Mouse (Mus musculus): ENCODE measurements around the gene Fgf8. TPM values are rescaled to one million over a fixed set of nuclear protein-coding genes. Genes with fewer than 3 reads are reported as not detected.

Gene Fgf8
- not detected for total RNA-seq (2021)
- long read RNA-seq, partial matches to known transcripts: 1 of 1 reads
- long read RNA-seq, other reads (novel, unspliced or antisense): 0 of 1 reads

DNA sequence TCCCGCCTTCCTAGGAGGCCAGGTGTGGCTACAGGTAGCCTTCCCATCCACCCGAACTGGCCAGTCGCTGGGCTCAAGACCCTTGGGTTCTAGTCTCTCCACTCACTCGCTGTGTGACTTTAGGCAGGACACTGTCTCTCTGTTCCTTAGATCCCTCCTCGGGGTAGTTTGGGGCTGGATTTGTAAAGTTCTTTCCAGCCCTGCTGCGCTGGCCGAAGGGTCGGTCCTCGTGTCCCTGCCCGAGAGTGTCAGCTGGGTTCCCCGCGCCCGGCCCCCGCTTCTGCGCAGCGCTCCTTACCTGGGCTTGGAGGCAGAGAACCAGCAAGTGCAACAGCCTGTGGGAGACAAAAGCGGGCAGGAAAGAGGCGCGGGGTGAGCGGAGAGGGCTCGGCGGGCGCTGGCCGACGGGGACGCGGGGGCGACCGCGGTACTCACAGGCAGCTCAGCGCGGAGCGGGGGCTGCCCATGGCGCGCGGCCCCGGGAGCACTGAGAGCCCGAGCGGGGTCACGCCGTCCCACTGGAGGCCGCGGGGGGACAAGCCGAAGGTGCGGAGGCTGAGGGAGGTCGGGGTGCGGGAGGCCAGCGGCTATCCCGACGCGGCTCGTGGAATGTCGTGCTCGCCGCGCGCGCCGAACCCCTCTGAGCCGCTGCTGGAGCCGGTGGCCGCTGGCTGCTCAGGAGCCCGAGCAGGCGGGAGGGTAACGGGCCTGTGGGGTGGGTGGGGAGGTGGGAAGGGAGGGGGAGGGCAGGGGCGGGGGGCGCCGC lies at the start of gene Fgf8:
Gene Fgf8, minus strand, starts transcription at position 698 of the 766 bp plus-strand sequence.
- DNase-seq (ENCODE audit: low spot score in 2 of 2): no peak

DNA sequence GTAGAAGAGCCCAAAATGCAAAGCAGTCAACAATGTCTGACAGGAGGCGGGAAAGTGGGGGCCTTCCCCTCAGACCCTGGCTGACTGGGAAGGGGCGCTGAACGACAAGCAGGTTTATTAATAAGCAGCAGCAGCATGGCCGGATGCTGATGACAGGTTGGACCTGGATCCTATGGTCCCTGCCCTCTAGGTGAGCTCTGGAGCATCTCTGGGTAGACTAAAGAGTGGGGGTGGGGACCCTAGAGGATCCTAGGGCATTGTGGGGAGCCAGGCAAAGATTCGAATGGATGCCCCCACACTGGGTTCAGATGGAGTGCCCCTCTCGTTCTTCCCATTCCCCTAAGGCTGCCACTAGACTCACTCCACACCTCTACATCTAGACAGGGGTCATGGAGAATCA lies 49.7 kb upstream of the Fgf8 start:
- no peak for DNase-seq (ENCODE audit: low spot score in 2 of 2)

DNA sequence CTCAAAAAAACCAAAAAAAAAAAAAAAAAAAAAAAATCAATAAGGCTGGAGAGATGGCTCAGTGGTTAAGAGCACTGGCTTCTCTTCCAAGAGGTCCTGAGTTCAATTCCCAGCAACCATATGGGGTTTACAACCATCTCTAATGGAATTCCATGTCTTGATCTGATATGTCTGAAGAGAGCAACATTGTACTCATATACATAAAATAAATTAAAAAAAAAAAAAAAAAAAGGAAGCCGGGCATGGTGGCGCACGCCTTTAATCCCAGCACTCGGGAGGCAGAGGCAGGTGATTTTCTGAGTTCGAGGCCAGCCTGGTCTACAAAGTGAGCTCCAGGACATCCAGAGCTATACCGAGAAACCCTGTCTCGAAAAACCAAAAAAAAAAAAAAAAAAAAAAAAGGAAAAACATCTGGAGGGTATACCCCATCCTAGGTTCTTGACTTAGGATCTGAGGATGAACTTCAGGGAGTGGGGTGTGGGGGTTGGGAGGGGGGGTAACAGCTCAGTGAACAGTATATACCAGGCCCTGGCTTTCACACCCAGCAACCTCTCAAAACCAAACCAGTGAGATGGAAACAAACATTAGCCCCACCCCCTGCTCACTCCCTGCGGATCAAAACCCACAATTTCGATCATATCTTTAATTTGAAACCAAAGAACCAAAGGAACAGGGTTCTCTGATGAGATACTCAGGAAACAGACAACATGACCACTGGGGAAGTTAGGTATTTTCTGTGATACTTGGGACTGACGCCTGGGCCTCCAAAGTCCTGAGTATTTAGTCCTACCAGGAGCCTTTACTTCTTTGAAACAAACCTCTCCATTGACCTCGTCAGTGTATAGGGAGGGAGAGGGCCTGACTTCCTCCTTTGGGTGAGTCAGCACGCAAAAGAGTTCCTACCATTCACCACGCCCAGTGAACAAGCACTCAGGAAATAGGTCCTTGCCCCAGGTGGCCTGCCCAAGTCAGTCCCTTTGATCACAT lies 47.5 kb upstream of the Fgf8 start:
- no peak for DNase-seq (ENCODE audit: low spot score in 2 of 2)

DNA sequence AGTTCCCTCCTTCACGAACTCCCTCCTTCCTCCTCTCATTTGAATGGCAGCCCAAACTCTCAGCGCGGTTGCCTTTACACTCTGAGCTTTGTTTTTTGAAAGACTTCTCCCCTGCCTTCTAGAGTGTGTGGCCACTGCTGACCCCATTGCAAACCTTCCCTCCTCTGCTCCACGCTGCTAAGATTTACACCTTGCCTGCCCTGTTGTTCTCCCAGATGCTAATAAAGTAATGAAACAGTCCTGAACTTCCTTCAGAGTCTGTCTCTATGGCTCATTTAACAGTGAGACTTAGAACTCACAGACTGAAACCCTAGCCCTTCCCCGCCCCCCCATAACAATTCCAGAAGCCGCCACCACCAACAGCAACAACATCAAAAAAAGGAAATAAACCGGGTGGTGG lies 46.6 kb upstream of the Fgf8 start:
- DNase-seq (ENCODE audit: low spot score in 2 of 2): no peak

DNA sequence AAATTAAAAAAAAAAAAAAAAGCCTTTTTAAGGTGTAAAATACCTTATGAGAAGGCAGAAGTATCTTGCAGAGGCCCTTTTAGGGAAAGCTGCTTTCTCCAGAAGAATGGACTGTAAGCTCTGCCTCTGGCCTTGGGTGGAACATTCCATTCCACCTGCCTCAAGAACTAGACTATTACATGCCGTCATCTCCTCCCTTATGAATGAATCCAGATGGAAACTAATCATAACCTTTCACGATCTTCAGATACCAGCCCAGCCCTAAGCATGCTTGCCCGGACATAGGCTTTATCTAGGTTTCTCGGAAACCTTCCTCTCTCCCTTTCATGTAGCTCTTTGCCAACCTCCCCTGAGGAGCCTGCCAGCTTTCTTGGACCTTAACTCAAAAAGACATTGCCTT lies 45.6 kb upstream of the Fgf8 start:
- DNase-seq (ENCODE audit: low spot score in 2 of 2): no peak

DNA sequence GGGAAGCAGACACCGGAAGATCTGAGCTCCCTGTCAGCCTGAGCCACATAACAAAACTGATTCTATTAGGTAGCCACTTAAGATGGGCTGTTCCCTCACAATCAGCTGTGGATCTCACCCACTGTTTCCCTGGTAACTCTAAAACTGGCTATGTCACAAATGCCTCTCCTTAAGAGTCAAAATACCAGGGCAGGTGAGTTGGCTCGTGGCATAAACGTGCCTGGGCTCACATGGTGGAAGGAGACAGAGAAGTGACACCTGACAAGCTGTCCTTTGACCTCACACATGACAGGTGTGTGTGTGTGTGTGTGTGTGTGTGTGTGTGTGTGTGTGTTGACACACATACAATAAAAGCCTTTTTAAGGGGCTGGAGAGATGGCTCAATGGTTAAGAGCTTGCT lies 44.7 kb upstream of the Fgf8 start:
- DNase-seq (ENCODE audit: low spot score in 2 of 2): no peak

DNA sequence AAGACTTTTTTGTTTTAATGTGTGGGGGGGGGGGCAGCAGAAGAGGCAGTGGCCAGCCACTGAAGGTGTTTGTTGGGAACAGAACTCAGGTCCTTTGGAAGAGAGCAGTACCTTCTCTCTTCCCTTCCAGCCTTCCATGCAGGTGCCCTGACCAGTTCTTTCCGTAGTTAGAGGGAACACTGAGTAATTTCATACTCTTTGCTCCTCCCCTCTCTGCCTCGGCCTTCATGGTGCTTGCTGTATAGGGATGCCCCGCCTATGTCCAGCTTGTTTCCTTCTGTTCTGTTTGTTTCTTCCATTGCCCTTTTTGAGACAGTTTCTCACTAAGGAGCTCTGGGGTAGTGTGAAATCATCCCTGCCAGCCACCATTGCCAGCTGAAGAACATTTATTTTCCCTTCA lies 42.8 kb upstream of the Fgf8 start:
- DNase-seq (ENCODE audit: low spot score in 2 of 2): no peak

DNA sequence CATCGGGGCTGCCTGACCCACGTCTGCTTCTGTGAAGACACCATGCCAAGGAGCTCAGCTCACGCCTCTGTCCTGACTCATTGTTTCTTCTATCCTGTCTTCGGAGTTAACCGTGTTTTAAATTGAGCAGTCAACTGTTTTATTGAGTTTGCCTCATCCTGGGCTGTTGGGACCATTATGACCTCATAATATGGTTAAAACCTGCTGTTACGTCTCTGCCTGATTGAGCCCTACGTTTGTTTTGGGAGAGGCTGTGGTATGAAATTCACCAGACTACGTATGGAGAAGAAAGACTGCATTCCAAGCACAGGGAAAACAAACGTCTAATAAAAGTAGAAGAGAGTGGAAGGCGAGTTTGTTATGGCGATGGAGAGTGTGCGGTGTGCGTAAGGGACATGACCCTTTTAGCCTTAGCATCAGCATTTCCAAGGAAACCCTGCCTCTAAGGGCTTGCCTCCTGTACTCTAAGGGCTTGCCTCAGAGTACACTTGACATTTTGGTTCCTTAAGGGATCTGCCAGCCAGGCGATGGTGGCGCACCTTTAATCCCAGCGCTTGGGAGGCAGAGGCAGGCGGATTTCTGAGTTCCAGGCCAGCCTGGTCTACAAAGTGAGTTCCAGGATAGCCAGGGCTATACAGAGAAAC lies 41.3 kb upstream of the Fgf8 start:
- no peak for DNase-seq (ENCODE audit: low spot score in 2 of 2)

DNA sequence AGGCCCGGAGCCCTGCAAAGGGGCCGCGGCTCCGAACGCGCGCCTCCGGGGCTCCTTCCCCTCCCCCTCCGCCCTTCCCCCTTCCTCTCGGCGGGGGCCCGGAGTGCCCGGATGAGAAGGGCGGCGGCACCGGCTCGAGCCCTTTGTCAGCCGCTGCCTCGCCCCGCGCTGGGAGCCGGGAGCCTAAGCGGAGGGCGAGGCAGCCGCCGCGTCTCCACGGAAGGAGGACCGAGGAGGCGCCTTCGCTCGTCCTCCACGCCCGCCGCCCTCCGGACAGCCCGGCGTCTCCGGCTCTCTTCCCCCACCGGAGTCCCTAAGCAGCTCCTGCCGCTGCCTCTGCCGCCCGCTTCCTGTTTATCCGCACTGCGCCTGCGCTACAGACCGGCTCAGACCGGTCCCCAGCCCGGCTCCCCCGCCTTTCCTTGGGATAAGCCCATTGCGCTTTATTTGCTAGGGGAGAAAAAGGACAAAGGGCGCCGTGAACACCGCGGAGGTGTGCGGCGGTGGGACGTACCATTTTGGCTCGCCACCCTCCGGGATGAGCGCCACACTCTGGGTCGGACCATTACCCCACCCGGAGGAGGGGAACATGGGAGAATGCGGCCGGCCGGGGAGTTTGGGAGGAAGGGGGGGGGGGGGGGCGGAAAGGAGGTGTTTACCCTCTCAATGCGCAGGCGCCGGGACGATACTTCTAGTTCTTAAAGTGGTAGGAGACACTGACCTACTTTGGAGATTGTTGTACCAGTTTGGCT lies 40.6 kb upstream of the Fgf8 start, which contains the start of gene Mgea5:
Gene Mgea5, minus strand, starts transcription at position 657 of the 752 bp plus-strand sequence.
- DNase-seq (ENCODE audit: low spot score in 2 of 2): peak; percentile 97 to 99

DNA sequence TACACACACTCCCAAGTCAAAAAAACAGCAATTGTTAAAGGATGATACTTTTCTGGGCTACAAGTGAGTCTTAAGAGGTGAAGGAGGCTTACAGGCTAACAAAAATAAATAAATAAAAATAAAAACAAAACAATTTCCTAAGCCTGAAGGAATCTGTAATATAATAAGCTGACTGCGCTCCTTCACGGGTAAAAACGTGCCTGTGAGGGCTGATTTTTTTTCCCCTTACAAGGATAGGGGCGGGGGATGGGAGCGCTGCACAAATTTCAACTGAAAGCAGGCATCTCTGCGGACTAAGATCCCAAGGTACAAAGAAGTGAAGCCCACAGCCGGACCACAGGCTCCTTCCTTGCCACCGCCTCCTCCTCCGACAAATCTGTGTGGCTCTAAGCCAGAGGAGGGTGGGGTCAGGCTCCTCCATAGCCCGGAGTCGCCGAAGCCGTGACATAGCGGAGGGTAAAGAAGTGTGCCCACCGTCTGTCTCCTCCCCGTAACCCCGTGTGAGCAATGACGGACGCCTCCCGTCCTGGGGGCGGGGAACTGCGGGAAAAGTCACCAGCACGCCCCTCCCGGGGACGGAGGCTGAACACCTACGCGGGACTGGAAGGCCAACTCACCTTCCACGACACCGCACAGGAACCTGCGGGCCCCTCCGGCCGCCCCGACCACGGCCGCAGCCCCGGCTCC lies 39.7 kb upstream of the Fgf8 start:
- DNase-seq (ENCODE audit: low spot score in 2 of 2): peak; percentile 64 to 69

DNA sequence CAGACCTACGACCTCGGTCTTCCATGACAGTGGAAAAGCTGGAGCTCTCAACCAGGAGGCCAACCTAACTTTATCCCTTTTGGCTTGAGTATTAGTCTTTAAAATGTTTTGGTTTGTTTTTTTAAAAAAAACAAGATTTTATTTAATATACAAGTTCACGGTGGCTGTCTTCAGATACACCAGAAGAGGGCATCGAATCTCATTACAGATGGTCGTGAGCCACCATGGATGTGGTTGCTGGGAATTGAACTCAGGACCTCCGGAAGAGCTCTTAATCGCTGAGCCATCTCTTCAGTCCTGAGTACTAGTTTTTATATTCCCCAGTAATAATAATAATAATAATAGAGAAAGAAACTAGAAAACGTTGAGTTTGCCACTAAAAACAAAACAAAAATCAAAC lies 39.0 kb upstream of the Fgf8 start:
- DNase-seq (ENCODE audit: low spot score in 2 of 2): no peak

DNA sequence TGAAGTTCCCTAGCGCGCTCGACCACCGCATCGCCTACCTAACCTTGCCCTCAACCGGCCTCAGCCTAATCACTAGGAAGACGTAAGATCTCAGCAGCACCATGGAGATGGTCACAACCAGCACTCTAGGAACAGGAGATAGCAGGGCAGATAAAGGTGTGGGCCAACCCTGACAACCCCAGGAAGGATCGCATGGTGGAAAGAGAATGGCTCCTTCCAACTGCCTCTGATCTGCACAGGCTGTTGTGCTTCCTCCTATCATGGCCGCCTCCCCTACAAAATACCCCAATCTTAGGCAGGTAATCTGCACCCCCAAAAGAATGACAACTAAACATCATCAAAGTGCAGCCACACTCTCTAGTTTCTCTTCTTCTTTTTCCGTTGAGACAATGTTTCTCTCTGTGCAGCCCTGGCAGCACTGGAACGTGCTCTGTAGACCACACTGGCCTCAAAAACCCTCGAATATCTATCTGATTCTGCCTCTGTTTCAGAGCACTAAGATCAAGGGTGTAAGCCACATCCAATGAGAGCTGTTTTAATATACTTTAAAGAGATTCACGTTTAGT lies 37.7 kb upstream of the Fgf8 start:
- no peak for DNase-seq (ENCODE audit: low spot score in 2 of 2)

DNA sequence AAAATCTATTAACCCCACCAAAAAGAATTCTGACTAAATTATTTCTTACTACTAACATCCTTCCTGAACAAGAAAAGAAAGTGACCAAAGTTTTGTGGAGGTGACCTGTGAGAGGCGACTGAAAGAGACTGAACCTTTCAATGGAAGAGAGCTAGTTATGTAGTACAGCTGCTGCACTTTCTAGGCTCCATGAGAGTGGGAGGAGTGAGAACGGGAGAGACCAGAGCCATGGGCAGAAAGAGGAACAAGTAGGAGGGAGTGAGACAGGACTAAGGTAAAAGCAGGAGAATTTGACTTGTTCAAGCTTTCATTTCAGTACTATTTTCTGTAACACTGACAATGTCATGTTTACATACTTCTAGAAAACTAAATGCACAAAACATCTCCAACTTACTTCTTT lies 32.8 kb upstream of the Fgf8 start:
- no peak for DNase-seq (ENCODE audit: low spot score in 2 of 2)

DNA sequence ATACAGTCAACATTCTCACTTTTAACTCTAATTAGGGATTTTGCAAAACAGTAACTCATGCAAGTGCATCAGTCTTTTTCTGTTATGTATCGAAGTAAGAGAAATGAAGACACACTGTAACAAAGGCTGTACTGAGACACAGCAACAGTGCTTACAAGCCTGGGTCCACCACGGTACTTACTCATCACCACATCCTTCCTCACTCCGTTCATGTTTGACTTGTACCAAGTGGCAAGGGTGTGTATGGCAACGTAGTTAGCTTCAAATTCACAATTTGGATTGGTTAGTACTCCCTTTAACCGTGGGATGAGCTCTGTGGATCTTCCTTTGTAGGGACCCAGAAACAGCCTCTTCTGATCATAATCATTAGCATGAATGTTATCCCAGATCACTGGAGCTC lies 28.8 kb upstream of the Fgf8 start:
- no peak for DNase-seq (ENCODE audit: low spot score in 2 of 2)

DNA sequence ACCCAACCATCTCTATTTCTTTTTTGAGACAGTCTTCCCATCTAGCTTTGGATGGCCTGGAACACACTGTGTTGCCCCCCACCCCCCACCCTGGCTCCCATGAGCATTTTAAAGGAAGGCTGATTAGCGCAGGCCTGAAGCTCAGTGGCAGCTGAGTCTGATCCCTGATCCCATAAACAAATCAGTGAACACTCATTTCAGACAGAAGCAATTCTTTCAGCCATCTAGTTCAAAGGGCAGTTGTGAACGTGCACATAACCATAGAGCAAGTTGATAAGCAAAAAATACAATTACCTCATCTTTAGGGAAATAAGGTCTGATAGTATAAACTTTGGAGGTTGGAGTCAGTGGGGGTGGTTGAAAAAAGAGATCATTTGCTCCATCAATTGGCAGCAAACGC lies 18.1 kb upstream of the Fgf8 start:
- DNase-seq (ENCODE audit: low spot score in 2 of 2): no peak

DNA sequence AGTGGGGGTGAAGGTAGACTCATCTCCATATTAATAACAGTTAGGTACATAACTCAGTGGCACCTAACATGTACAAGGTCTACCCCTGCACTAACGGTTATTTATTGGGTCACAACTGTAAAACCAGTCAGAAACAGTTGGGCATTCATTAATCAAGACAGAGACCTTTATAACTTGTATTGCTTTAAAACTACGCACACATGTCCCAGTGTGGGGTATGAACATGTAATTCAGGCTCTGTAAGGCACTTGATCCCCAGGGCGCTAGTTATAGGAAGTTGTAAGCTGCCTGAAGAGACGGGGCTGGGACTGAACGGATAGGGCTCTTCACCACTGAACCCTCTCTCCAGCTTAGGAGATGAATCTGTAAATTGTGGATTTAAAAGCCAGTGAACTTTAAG lies 16.0 kb upstream of the Fgf8 start:
- no peak for DNase-seq (ENCODE audit: low spot score in 2 of 2)

DNA sequence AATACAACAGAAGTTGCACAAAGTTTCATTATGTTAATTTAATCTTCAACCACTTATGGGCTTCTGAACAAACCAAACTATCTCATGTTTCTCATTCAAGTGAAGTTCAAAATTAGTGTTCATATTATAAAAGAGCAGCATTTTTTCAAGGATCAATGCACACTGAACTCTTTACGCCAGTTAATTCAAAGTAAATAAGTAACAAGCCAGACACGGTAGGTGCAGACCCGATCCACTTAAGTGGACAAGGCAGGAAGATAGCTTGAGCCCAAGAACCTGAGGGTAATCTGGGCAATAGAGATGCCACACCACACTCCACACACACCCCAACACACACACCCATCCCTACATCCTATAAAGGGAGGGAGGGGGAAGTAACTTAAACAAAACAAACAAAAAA lies 10.8 kb upstream of the Fgf8 start:
- DNase-seq (ENCODE audit: low spot score in 2 of 2): no peak

DNA sequence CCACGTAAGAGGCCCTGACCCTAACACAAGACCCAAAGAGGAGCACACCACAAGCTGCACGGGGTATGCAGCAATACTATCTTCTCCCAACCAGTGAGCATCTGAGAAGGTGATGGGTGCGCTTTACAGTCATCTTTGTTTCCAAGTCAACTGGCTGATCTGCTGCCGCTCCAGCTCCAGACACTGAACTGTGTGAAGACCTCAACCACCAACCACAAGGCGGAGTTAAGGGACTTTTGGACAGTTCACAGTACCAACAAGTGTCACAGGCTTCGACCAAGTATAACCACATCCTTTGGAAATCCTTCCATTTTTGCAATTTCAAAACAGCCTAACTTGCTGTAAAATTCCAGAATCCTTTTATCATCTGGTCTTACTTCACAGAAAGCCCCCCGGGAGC lies 9.2 kb upstream of the Fgf8 start:
- no peak for DNase-seq (ENCODE audit: low spot score in 2 of 2)

DNA sequence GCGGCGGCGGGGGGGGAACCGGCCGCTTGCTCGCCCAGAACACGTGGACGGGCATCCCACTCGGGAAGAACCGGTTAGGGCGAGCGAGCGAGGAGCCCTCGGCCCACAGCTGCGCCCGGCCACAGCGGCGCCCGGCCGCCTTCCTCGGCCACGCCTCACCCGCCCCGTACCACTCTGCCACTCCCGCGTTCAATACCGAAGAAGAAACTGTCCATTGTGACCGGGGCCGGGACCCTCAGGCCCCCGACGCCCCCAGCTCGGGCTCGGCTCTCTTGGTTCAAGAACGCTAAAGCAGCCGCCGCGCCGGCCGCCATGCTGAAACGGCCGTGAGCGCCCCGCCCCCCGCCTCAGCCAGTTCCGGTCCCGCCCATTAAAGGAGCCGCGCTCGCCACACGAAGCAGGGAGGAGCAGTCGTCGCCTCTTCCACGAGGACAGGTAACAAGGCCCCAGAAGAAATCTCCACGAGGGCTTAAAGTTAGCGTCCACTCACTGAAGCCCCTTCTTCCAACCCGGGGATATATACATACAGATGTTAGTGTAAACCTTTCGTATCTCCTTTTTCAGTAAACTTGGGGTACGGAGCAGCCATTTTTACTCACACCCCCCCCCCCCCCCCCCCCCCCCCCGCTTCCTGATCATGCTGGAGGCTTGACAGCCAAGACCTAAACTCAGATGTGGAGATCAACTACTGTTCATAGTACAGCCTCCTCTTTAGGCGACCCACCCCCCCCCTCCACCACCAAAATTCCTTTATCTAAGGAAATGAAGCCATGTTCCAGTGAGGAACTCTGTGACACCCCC lies 6.7 kb upstream of the Fgf8 start, which contains the start of gene Npm3:
Gene Npm3, minus strand, starts transcription at position 349 of the 801 bp plus-strand sequence.
- peak; percentile 79 to 84 for DNase-seq (ENCODE audit: low spot score in 2 of 2)

Measured in layer of hippocampus, postnatal 10 days (tissue).